Mouse (Mus musculus) kidney, postnatal 0 days (tissue): Measurements from ENCODE around the gene Cdc34. TPM values are rescaled to one million over a fixed set of nuclear protein-coding genes. Genes with fewer than 3 reads are reported as not detected.

ENCODE experiments used
- ATAC-seq: fragments of 200-750 bp; cut with Nextera tagmentation; replicated peaks from 2 replicates; pipeline ENCODE4 v1.8.0; 2017; ENCODE audit warnings: low read depth, moderate number of reproducible peaks, moderate TSS enrichment, moderate library complexity; ENCODE audit not compliant: low FRiP score
- DNase-seq: peaks from one replicate; pipeline ENCODE4 v3.0.0-alpha.2; 2016; ENCODE audit warnings: low spot score
- H3K27ac ChIP-seq: fragments of 300-500 bp; sonication (generic); 2 replicates; pipeline ENCODE4 v1.5.1; 2014; ENCODE audit warnings: mild to moderate bottlenecking
- H3K27me3 ChIP-seq: fragments of 300-500 bp; sonication (generic); 2 replicates; pipeline ENCODE4 v1.6.1; 2014; ENCODE audit warnings: low read length, mixed read lengths; ENCODE audit not compliant: insufficient read depth
- H3K36me3 ChIP-seq: fragments of 300-500 bp; sonication (generic); 2 replicates; pipeline ENCODE4 v1.6.1; 2014; ENCODE audit warnings: low read length, mixed read lengths; ENCODE audit not compliant: insufficient read depth
- H3K4me1 ChIP-seq: fragments of 300-500 bp; sonication (generic); replicated peaks from 2 replicates; pipeline ENCODE4 v1.6.1; 2014; ENCODE audit warnings: antibody characterized with exemption, low read length, mixed read lengths; ENCODE audit not compliant: insufficient read depth
- H3K4me2 ChIP-seq: fragments of 300-500 bp; sonication (generic); 2 replicates; pipeline ENCODE4 v1.6.1; 2014; ENCODE audit warnings: mild to moderate bottlenecking, low read length, moderate library complexity, mixed read lengths
- H3K4me3 ChIP-seq: fragments of 300-500 bp; sonication (generic); replicated peaks from 2 replicates; pipeline ENCODE4 v1.5.1; 2014; ENCODE audit warnings: low read depth, low read length
- H3K9ac ChIP-seq: fragments of 300-500 bp; sonication (generic); 2 replicates; pipeline ENCODE4 v1.6.1; 2014; ENCODE audit warnings: low read depth, low read length
- H3K9me3 ChIP-seq: fragments of 300-500 bp; sonication (generic); replicated peaks from 2 replicates; pipeline ENCODE4 v1.6.1; 2016; ENCODE audit warnings: low read length, inconsistent platforms, mixed read lengths
- CTCF ChIP-seq: IDR thresholded peaks from 2 replicates; pipeline ENCODE4 v1.5.1; 2016; ENCODE audit warnings: antibody characterized with exemption, low read depth, mild to moderate bottlenecking, moderate library complexity
- WGBS: fragments of 180-500 bp; shearing (Covaris S2); extraction: QIAGEN DNeasy Blood & Tissue Kit; methylation state at CpG from one replicate; pipeline ENCODE4 v1.1.7; 2014; 5-methylcytosine and 5-hydroxymethylcytosine counted together
- polyA plus RNA-seq: library from polyadenylated mRNA; unstranded; fragments of >200 nt; fragmentation: Nextera tagmentation; extraction: Ambion mirVana; gene quantifications from 2 replicates; pipeline ENCODE4 v1.2.1, GENCODE M21; 2015

Cdc34 gene
- polyA plus RNA-seq, 1 experiment from 2014 or later, result 75.7 TPM

GRCm38 (mm10) chr10:79645711-79646110, 36.3 kb upstream of the Cdc34 start, which contains the start of gene Odf3l2:
TSS of gene Odf3l2 (minus strand) at chr10:79645738.
- TF ChIP-seq CTCF, result no peak
- WGBS, result 38% methylated on average over 8 of the region's 8 CpGs
- Histone ChIP-seq H3K9me3 (no peaks in the 10 kb centered on the region), H3K4me1 (no peaks in the 10 kb centered on the region), H3K4me3 (no peak within 1 kb of the TSS), H3K4me2 (no peak within 1 kb of the TSS), H3K36me3 (no peaks in the 10 kb centered on the region), H3K27me3 (no peaks in the 10 kb centered on the region), H3K9ac (0 out of 2 replicates have a peak within 1 kb of the TSS, but pooled peaks have one; percentile 44), H3K27ac (no peak within 1 kb of the TSS)
- ATAC-seq, result no peak
- no peak for DNase-seq

- 29% methylated on average over 7 of the region's 7 CpGs for WGBS
Observed at GRCm38 (mm10) chr10:79649070-79649751, 32.8 kb upstream of the Cdc34 start.

GRCm38 (mm10) chr10:79652789-79653188, 29.2 kb upstream of the Cdc34 start:
- Histone ChIP-seq H3K4me2 (no peak overlapping the region), H3K4me1 (no peaks in the 10 kb centered on the region), H3K27me3 (no peaks in the 10 kb centered on the region), H3K36me3 (no peaks in the 10 kb centered on the region), H3K4me3 (no peak overlapping the region), H3K27ac (no peak overlapping the region), H3K9ac (no peak overlapping the region), H3K9me3 (no peaks in the 10 kb centered on the region)
- DNase-seq, result no peak
- 76% methylated on average over 7 of the region's 7 CpGs for WGBS
- TF ChIP-seq CTCF, result no peak
- ATAC-seq, result no peak

More at GRCm38 (mm10) chr10:79649070-79649751, 32.8 kb upstream of the Cdc34 start:
- Histone ChIP-seq H3K4me2 (no peak overlapping the region), H3K9me3 (no peaks in the 10 kb centered on the region), H3K27ac (no peak overlapping the region), H3K9ac (no peak overlapping the region), H3K36me3 (no peaks in the 10 kb centered on the region), H3K4me3 (no peak overlapping the region), H3K4me1 (no peaks in the 10 kb centered on the region), H3K27me3 (no peaks in the 10 kb centered on the region)
- ATAC-seq (peak; percentile 38; the same call in 1 of the 2 replicates), DNase-seq (peak; percentile 82)
- peak; percentile 95 for TF ChIP-seq CTCF

GRCm38 (mm10) chr10:79654946-79655395, 27.0 kb upstream of the Cdc34 start:
- Histone ChIP-seq H3K9me3 (no peaks in the 10 kb centered on the region), H3K9ac (no peak overlapping the region), H3K4me3 (no peak overlapping the region), H3K36me3 (no peaks in the 10 kb centered on the region), H3K4me2 (no peak overlapping the region), H3K27me3 (no peaks in the 10 kb centered on the region), H3K4me1 (no peaks in the 10 kb centered on the region), H3K27ac (no peak overlapping the region)
- no peak; the same call in 1 of the 2 replicates for ATAC-seq
- no peak for TF ChIP-seq CTCF
- WGBS, result 54% methylated on average over 1 of the region's 1 CpGs
- DNase-seq, result no peak

GRCm38 (mm10) chr10:79658829-79659228, 23.2 kb upstream of the Cdc34 start:
- no peaks in the 10 kb centered on the region for H3K36me3 ChIP-seq
- no peak overlapping the region for H3K4me3 ChIP-seq
- no peaks in the 10 kb centered on the region for H3K4me1 ChIP-seq
- ATAC-seq (peak; percentile 45; the same call in 1 of the 2 replicates), DNase-seq (no peak)
- 22% methylated on average over 4 of the region's 4 CpGs for WGBS
- H3K27me3 ChIP-seq, result no peaks in the 10 kb centered on the region
- no peaks in the 10 kb centered on the region for H3K9me3 ChIP-seq
- no peak overlapping the region for H3K4me2 ChIP-seq
- peak; percentile 65 for TF ChIP-seq CTCF
- H3K9ac ChIP-seq, result no peak overlapping the region
- H3K27ac ChIP-seq, result no peak overlapping the region

- DNase-seq, result no peak
- Histone ChIP-seq H3K4me3 (no peak overlapping the region), H3K4me1 (no peaks in the 10 kb centered on the region; the same call in 1 of the 2 replicates), H3K9me3 (no peaks in the 10 kb centered on the region), H3K27ac (no peak overlapping the region), H3K9ac (no peak overlapping the region), H3K4me2 (no peak overlapping the region), H3K27me3 (no peaks in the 10 kb centered on the region), H3K36me3 (no peaks in the 10 kb centered on the region)
- ATAC-seq, result no peak
- TF ChIP-seq CTCF, result peak; percentile 54
- 89% methylated on average over 2 of the region's 2 CpGs for WGBS
Observed at GRCm38 (mm10) chr10:79660298-79660697, 21.7 kb upstream of the Cdc34 start.

- DNase-seq (no peak), ATAC-seq (no peak)
- Histone ChIP-seq H3K4me3 (no peak overlapping the region), H3K27me3 (no peaks in the 10 kb centered on the region), H3K27ac (no peak overlapping the region), H3K9me3 (no peaks in the 10 kb centered on the region), H3K9ac (no peak overlapping the region), H3K4me1 (no peaks in the 10 kb centered on the region; the same call in 1 of the 2 replicates), H3K36me3 (no peaks in the 10 kb centered on the region), H3K4me2 (no peak overlapping the region)
- 44% methylated on average over 3 of the region's 3 CpGs for whole genome bisulfite sequencing
- no peak for TF ChIP-seq CTCF
Observed at GRCm38 (mm10) chr10:79661861-79662260, 20.1 kb upstream of the Cdc34 start.
